Mouse (Mus musculus) fat pad, adult 2 months (tissue): ENCODE measurements around the gene Gm6763.
"Not testable (repeated sequence)": the region's sequence is repeated elsewhere in the genome, so short reads cannot be mapped to it uniquely, and the experiment has no call there.

Experiments used
- DNase-seq: peaks from one replicate; pipeline ENCODE4 v3.0.0-alpha.2; 2011; ENCODE audit warnings: low read depth, low spot score; ENCODE audit errors: extremely low read depth

Gm6763 gene

DNA sequence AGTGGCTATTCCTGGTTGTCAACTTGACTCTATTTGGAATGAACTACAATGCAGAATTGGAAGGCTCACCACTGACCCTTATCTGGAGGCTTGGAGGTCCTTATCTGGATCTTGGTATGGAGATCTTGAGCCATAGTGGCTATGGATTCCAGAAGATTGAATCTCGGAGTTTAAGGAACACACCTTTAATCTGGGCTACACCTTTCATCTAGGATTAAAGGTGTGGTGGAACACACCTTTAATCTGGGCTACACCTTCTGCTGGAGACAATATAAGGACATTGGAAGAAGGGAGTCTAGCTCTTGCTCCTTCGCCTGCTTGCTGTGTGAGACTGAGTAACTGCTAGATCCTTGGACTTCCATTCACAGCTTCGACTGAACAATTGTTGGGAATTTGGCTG lies at the start of gene Gm6763:
Gm6763 (plus strand) TSS at position 301 of the 400 bp plus-strand sequence.
- not testable (repeated sequence) for DNase-seq

DNA sequence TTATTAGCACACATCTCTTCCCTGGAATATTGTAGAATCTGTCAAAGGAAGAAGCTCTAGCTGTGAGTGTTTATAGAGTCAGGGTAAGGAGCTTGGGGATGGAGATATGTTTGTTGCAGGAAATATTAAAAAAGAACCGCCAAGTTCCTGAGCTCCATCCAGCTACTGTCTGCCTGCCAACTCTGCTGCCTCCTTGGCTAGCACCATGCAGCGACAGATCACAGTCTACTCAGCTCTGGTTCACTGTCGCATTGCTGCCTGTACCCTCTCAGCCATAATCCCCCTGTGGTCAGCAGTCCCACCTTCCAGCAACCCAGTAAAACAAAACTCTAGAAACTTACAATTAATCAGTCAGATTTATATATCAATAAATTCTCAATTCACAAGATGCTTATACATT lies 41.3 kb upstream of the Gm6763 start:
- no peak for DNase-seq

DNA sequence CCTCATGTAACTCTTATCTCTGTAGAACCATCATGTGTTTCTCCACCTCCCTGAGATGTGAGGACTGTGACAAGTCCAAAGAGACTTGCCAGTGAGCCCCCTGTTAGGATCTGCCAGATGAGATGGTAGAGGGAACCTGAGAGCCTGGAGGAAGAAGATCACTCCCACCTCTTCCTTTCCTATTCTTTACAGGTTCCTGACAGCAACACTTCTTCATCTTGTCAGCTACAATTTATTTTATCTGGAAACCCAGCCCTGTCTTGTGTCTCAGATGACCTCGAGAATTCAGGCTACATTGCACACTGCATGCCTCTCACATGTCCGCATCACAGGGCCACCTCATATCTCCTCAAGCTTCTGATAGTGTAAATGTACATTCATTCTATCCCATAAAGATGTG lies 33.0 kb upstream of the Gm6763 start:
- no peak for DNase-seq

DNA sequence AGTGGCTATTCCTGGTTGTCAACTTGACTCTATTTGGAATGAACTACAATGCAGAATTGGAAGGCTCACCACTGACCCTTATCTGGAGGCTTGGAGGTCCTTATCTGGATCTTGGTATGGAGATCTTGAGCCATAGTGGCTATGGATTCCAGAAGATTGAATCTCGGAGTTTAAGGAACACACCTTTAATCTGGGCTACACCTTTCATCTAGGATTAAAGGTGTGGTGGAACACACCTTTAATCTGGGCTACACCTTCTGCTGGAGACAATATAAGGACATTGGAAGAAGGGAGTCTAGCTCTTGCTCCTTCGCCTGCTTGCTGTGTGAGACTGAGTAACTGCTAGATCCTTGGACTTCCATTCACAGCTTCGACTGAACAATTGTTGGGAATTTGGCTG lies 8.6 kb upstream of the Gm6763 start, which contains the start of gene Gm21293:
Gm21293 (plus strand) TSS at position 301 of the 400 bp plus-strand sequence.
- not testable (repeated sequence) for DNase-seq

DNA sequence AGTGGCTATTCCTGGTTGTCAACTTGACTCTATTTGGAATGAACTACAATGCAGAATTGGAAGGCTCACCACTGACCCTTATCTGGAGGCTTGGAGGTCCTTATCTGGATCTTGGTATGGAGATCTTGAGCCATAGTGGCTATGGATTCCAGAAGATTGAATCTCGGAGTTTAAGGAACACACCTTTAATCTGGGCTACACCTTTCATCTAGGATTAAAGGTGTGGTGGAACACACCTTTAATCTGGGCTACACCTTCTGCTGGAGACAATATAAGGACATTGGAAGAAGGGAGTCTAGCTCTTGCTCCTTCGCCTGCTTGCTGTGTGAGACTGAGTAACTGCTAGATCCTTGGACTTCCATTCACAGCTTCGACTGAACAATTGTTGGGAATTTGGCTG lies 8.4 kb downstream of the Gm6763 start, which contains the start of gene Gm8764:
Gm8764 (plus strand) TSS at position 301 of the 400 bp plus-strand sequence.
- not testable (repeated sequence) for DNase-seq

DNA sequence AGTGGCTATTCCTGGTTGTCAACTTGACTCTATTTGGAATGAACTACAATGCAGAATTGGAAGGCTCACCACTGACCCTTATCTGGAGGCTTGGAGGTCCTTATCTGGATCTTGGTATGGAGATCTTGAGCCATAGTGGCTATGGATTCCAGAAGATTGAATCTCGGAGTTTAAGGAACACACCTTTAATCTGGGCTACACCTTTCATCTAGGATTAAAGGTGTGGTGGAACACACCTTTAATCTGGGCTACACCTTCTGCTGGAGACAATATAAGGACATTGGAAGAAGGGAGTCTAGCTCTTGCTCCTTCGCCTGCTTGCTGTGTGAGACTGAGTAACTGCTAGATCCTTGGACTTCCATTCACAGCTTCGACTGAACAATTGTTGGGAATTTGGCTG lies 16.9 kb downstream of the Gm6763 start, which contains the start of gene Gm21304:
Gm21304 (plus strand) TSS at position 301 of the 400 bp plus-strand sequence.
- not testable (repeated sequence) for DNase-seq

DNA sequence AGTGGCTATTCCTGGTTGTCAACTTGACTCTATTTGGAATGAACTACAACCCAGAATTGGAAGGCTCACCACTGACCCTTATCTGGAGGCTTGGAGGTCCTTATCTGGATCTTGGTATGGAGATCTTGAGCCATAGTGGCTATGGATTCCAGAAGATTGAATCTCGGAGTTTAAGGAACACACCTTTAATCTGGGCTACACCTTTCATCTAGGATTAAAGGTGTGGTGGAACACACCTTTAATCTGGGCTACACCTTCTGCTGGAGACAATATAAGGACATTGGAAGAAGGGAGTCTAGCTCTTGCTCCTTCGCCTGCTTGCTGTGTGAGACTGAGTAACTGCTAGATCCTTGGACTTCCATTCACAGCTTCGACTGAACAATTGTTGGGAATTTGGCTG lies 25.4 kb downstream of the Gm6763 start, which contains the start of gene Gm21312:
Gm21312 (plus strand) TSS at position 301 of the 400 bp plus-strand sequence.
- DNase-seq: not testable (repeated sequence)

DNA sequence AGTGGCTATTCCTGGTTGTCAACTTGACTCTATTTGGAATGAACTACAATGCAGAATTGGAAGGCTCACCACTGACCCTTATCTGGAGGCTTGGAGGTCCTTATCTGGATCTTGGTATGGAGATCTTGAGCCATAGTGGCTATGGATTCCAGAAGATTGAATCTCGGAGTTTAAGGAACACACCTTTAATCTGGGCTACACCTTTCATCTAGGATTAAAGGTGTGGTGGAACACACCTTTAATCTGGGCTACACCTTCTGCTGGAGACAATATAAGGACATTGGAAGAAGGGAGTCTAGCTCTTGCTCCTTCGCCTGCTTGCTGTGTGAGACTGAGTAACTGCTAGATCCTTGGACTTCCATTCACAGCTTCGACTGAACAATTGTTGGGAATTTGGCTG lies 33.9 kb downstream of the Gm6763 start, which contains the start of gene Gm20765:
Gm20765 (plus strand) TSS at position 301 of the 400 bp plus-strand sequence.
- DNase-seq: not testable (repeated sequence)

DNA sequence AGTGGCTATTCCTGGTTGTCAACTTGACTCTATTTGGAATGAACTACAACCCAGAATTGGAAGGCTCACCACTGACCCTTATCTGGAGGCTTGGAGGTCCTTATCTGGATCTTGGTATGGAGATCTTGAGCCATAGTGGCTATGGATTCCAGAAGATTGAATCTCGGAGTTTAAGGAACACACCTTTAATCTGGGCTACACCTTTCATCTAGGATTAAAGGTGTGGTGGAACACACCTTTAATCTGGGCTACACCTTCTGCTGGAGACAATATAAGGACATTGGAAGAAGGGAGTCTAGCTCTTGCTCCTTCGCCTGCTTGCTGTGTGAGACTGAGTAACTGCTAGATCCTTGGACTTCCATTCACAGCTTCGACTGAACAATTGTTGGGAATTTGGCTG lies 42.4 kb downstream of the Gm6763 start, which contains the start of gene Gm4340:
Gm4340 (plus strand) TSS at position 301 of the 400 bp plus-strand sequence.
- not testable (repeated sequence) for DNase-seq
